Mouse (Mus musculus) MEL (cell line): ENCODE data around the gene Abca7. TPM values are rescaled to one million over a fixed set of nuclear protein-coding genes. Genes with fewer than 3 reads are reported as not detected.

ENCODE experiments used
- DNase-seq: peaks from one replicate; pipeline ENCODE4 v3.0.0; 2011; ENCODE audit warnings: low read depth, low spot score
- H3K27ac ChIP-seq: 2 replicates; pipeline ENCODE4 v1.5.1; 2012; ENCODE audit warnings: low read depth, mild to moderate bottlenecking, control low read depth, low read length, moderate library complexity; ENCODE audit not compliant: control insufficient read depth
- H3K27me3 ChIP-seq, 2 experiments: fragments of 150-350 bp in 1 of 2; sonication (generic) in 1 of 2; 2 replicates each; pipeline ENCODE4 v1.6.1; 2012; ENCODE audit warnings: low read length in 2 of 2, mild to moderate bottlenecking in 2 of 2, improper control_type of control experiment in 1 of 2, moderate library complexity in 1 of 2; ENCODE audit not compliant: insufficient read depth in 2 of 2, control insufficient read depth in 1 of 2
- H3K36me3 ChIP-seq, 2 experiments: 2 replicates each; pipeline ENCODE4 v1.6.1; 2012 to 2014; ENCODE audit warnings: low read length in 2 of 2, improper control_type of control experiment in 1 of 2, inconsistent platforms in 1 of 2, mild to moderate bottlenecking in 1 of 2; ENCODE audit not compliant: insufficient read depth in 2 of 2, control insufficient read depth in 1 of 2
- H3K4me1 ChIP-seq, 2 experiments: fragments of 150-350 bp in 1 of 2; sonication (generic) in 1 of 2; 2 replicates each; pipeline ENCODE4 v1.6.1; 2012; ENCODE audit warnings: low read length in 2 of 2, improper control_type of control experiment in 1 of 2, mild to moderate bottlenecking in 1 of 2; ENCODE audit not compliant: insufficient read depth in 2 of 2, control insufficient read depth in 1 of 2
- H3K4me3 ChIP-seq, 2 experiments: fragments of 150-350 bp in 1 of 2; sonication (generic) in 1 of 2; 2 replicates each; pipeline ENCODE4 v1.5.1; 2012; ENCODE audit warnings: low read depth in 2 of 2, low read length in 2 of 2, mild to moderate bottlenecking in 2 of 2, moderate library complexity in 2 of 2, control low read depth in 1 of 2, improper control_type of control experiment in 1 of 2; ENCODE audit not compliant: control insufficient read depth in 1 of 2, insufficient read depth in 1 of 2
- H3K79me2 ChIP-seq: 2 replicates; pipeline ENCODE4 v1.6.1; 2012; ENCODE audit warnings: mild to moderate bottlenecking, low read length, moderate library complexity; ENCODE audit not compliant: control insufficient read depth, poor library complexity, insufficient read depth
- H3K9ac ChIP-seq: 2 replicates; pipeline ENCODE4 v1.6.1; 2012; ENCODE audit warnings: low read depth, mild to moderate bottlenecking, control low read depth, low read length, moderate library complexity; ENCODE audit not compliant: control insufficient read depth, poor library complexity, severe bottlenecking
- H3K9me3 ChIP-seq: fragments of 150-350 bp; sonication (generic); replicated peaks from 2 replicates; pipeline ENCODE4 v1.6.1; 2012; ENCODE audit warnings: mild to moderate bottlenecking, low read length, improper control_type of control experiment, moderate library complexity; ENCODE audit not compliant: insufficient read depth
- BHLHE40 ChIP-seq: IDR thresholded peaks from 2 replicates; pipeline ENCODE4 v1.6.1; 2012; ENCODE audit warnings: low read depth, mild to moderate bottlenecking, inconsistent platforms, low read length, improper control_type of control experiment, borderline replicate concordance
- CHD1 ChIP-seq: IDR thresholded peaks from 2 replicates; pipeline ENCODE4 v1.6.1; 2012; ENCODE audit warnings: low read depth, mild to moderate bottlenecking, inconsistent platforms, low read length, improper control_type of control experiment
- CTCF ChIP-seq, 3 experiments: IDR thresholded peaks in 2 of 3; conservative IDR thresholded peaks in 1 of 3; 2 replicates each; pipeline ENCODE4 v1.5.1; 2011 to 2012; ENCODE audit warnings: low read length in 3 of 3, low read depth in 2 of 3, mild to moderate bottlenecking in 2 of 3, improper control_type of control experiment in 1 of 3, inconsistent platforms in 1 of 3, mixed read lengths in 1 of 3, moderate library complexity in 1 of 3; ENCODE audit not compliant: control insufficient read depth in 1 of 3, insufficient read depth in 1 of 3, poor library complexity in 1 of 3, severe bottlenecking in 1 of 3
- E2F4 ChIP-seq: IDR thresholded peaks from 2 replicates; pipeline ENCODE4 v1.6.1; 2011; ENCODE audit warnings: low read depth, low read length, improper control_type of control experiment, borderline replicate concordance
- EP300 ChIP-seq, 2 experiments: IDR thresholded peaks; 2 replicates each; pipeline ENCODE4 v1.6.1; 2011; ENCODE audit warnings: improper control_type of control experiment in 2 of 2, low read length in 2 of 2, low read depth in 1 of 2, mild to moderate bottlenecking in 1 of 2
- ETS1 ChIP-seq: IDR thresholded peaks from 2 replicates; pipeline ENCODE4 v1.6.1; 2012; ENCODE audit warnings: low read depth, mild to moderate bottlenecking, inconsistent platforms, low read length, improper control_type of control experiment, moderate library complexity
- GATA1 ChIP-seq: IDR thresholded peaks from 2 replicates; pipeline ENCODE4 v1.6.1; 2011; ENCODE audit warnings: low read depth, low read length, improper control_type of control experiment
- HCFC1 ChIP-seq: IDR thresholded peaks from 2 replicates; pipeline ENCODE4 v1.6.1; 2012; ENCODE audit warnings: low read depth, mild to moderate bottlenecking, inconsistent platforms, low read length, improper control_type of control experiment, moderate library complexity
- KAT2A ChIP-seq: conservative IDR thresholded peaks from 2 replicates; pipeline ENCODE4 v1.6.1; 2012; ENCODE audit warnings: low read depth, low read length, improper control_type of control experiment, inconsistent platforms
- MAFK ChIP-seq: IDR thresholded peaks from 2 replicates; pipeline ENCODE4 v1.6.1; 2011; ENCODE audit warnings: low read depth, mild to moderate bottlenecking, low read length, improper control_type of control experiment, borderline replicate concordance
- MXI1 ChIP-seq: IDR thresholded peaks from 2 replicates; pipeline ENCODE4 v1.6.1; 2011; ENCODE audit warnings: mild to moderate bottlenecking, low read depth, low read length, improper control_type of control experiment
- MYC ChIP-seq: IDR thresholded peaks from 2 replicates; pipeline ENCODE4 v1.6.1; 2011; ENCODE audit warnings: low read depth, mild to moderate bottlenecking, low read length, improper control_type of control experiment, moderate library complexity
- POLR2A ChIP-seq, 2 experiments: IDR thresholded peaks; 2 replicates each; pipeline ENCODE4 v1.6.1; 2011 to 2012; ENCODE audit warnings: low read length in 2 of 2, mild to moderate bottlenecking in 2 of 2, control low read depth in 1 of 2, improper control_type of control experiment in 1 of 2, low read depth in 1 of 2, moderate library complexity in 1 of 2; ENCODE audit not compliant: control insufficient read depth in 1 of 2, insufficient read depth in 1 of 2, poor library complexity in 1 of 2
- SIN3A ChIP-seq: IDR thresholded peaks from 2 replicates; pipeline ENCODE4 v1.6.1; 2012; ENCODE audit warnings: low read length, improper control_type of control experiment, inconsistent platforms
- SMC3 ChIP-seq: IDR thresholded peaks from 2 replicates; pipeline ENCODE4 v1.6.1; 2011; ENCODE audit warnings: low read depth, low read length, improper control_type of control experiment
- TBP ChIP-seq: IDR thresholded peaks from 2 replicates; pipeline ENCODE4 v1.8.0; 2011; ENCODE audit warnings: low read depth, low read length, improper control_type of control experiment
- USF1 ChIP-seq: IDR thresholded peaks from 2 replicates; pipeline ENCODE4 v1.6.1; 2014; ENCODE audit warnings: low read depth, mild to moderate bottlenecking, inconsistent platforms, low read length, improper control_type of control experiment, moderate library complexity
- ZKSCAN1 ChIP-seq: IDR thresholded peaks from 2 replicates; pipeline ENCODE4 v1.6.1; 2012; ENCODE audit warnings: low read depth, mild to moderate bottlenecking, inconsistent platforms, low read length, improper control_type of control experiment, moderate library complexity
- ZNF384 ChIP-seq: IDR thresholded peaks from 2 replicates; pipeline ENCODE4 v1.6.1; 2012; ENCODE audit warnings: low read depth, mild to moderate bottlenecking, inconsistent platforms, low read length, improper control_type of control experiment
- polyA plus RNA-seq, 2 experiments: library from polyadenylated mRNA; stranded (reverse) in 1 of 2; unstranded in 1 of 2; fragments of >175 nt in 1 of 2; fragments of >200 nt in 1 of 2; gene quantifications; 2 replicates each; pipeline versions ENCODE4 v1.2.1 to v1.2.4; 2012; ENCODE audit warnings: low replicate concordance in 2 of 2, low read depth in 1 of 2; ENCODE audit not compliant: insufficient read length in 2 of 2, insufficient read depth in 1 of 2, missing spikeins in 1 of 2
- total RNA-seq: library from RNA; depleted of rRNA; stranded (reverse); fragments of 300-350 nt; gene quantifications from 2 replicates; pipeline ENCODE4 v1.2.3, GENCODE M21; 2012

The Abca7 gene
- total and polyA plus RNA-seq, 3 experiments = 7.7 to 16.8 TPM; not detected in 1

- TF ChIP-seq SIN3A (peak; percentile 33), MYC (peak; percentile 72; the same call in 1 of the 2 replicates), USF1 (no peak), GATA1 (no peak; the same call in 1 of the 2 replicates), ETS1 (peak; percentile 54)
These were observed 10.7 kb upstream of the Abca7 start (continued) for GRCm38 (mm10) chr10:79985334-79986231.

GRCm38 (mm10) chr10:79986232-79986878 lies 9.9 kb upstream of the Abca7 start:
- Histone ChIP-seq H3K79me2 (peaks cover 21% of the 10 kb centered on the region), H3K27ac (peak overlapping the region; percentile 88), H3K4me3 (peak overlapping the region; percentile 55 to 62), H3K9me3 (no peaks in the 10 kb centered on the region), H3K9ac (peak overlapping the region; percentile 79), H3K27me3 (no peaks in the 10 kb centered on the region), H3K36me3 (peaks cover 0 to 5% of the 10 kb centered on the region in 2 experiments; a peak in 2 of 4 replicates), H3K4me1 (peaks cover 0 to 16% of the 10 kb centered on the region in 2 experiments; a peak in 2 of 4 replicates)
- peak; percentile 63 for DNase-seq
- TF ChIP-seq ZKSCAN1 = no peak
- no peak for TF ChIP-seq USF1
- no peak for TF ChIP-seq MAFK
- no peak; a peak in 1 of 4 replicates for TF ChIP-seq EP300 (IDR thresholded peaks at IDR 0.05; ENCODE audit: low read depth in 1 of 2, low read length in 2 of 2)
- TF ChIP-seq E2F4 = no peak
- no peak for TF ChIP-seq TBP
- no peak for TF ChIP-seq POLR2A (IDR thresholded peaks at IDR 0.05; ENCODE audit: control insufficient read depth in 1 of 2, insufficient read depth in 1 of 2, low read depth in 1 of 2, low read length in 2 of 2, poor library complexity in 1 of 2)
- no peak for TF ChIP-seq SMC3
- TF ChIP-seq CTCF (IDR thresholded peaks at IDR 0.05 in 2 of 3, conservative IDR thresholded peaks at IDR 0.05 in 1 of 3; ENCODE audit: control insufficient read depth in 1 of 3, insufficient read depth in 1 of 3, low read depth in 2 of 3, low read length in 3 of 3, poor library complexity in 1 of 3, severe bottlenecking in 1 of 3) = no peak
- TF ChIP-seq KAT2A = no peak
- peak; percentile 42 for TF ChIP-seq CHD1
- TF ChIP-seq BHLHE40 = no peak
- no peak for TF ChIP-seq HCFC1
- no peak for TF ChIP-seq ZNF384
- TF ChIP-seq MXI1 = peak; percentile 41; the same call in 1 of the 2 replicates
